Mouse (Mus musculus) small intestine, adult 2 months (tissue): Measurements from ENCODE around the gene Lgals1. TPM values are rescaled to one million over a fixed set of nuclear protein-coding genes. Genes with fewer than 3 reads are reported as not detected.

ENCODE experiments used
- H3K27ac ChIP-seq: fragments of 200-500 bp; 2 replicates; pipeline ENCODE4 v1.5.1; 2012; ENCODE audit warnings: low read depth, low read length, control low read depth, inconsistent platforms; ENCODE audit not compliant: insufficient read depth
- H3K27me3 ChIP-seq: fragments of 200-500 bp; 2 replicates; pipeline ENCODE4 v1.6.1; 2012; ENCODE audit warnings: mild to moderate bottlenecking, moderate library complexity, low read length, inconsistent platforms; ENCODE audit not compliant: control insufficient read depth, insufficient read depth
- H3K36me3 ChIP-seq: fragments of 200-500 bp; 2 replicates; pipeline ENCODE4 v1.6.1; 2012; ENCODE audit warnings: mild to moderate bottlenecking, low read length, control low read depth, inconsistent platforms; ENCODE audit not compliant: control insufficient read depth, insufficient read depth
- H3K4me1 ChIP-seq: fragments of 200-500 bp; 2 replicates; pipeline ENCODE4 v1.6.1; 2012; ENCODE audit warnings: low read length, inconsistent platforms, mixed read lengths; ENCODE audit not compliant: control insufficient read depth, insufficient read depth, insufficient read length
- H3K4me3 ChIP-seq: fragments of 200-500 bp; 2 replicates; pipeline ENCODE4 v1.5.1; 2012; ENCODE audit warnings: low read depth, mild to moderate bottlenecking, control low read depth, inconsistent platforms, low read length, moderate library complexity
- CTCF ChIP-seq: fragments of 200-500 bp; IDR thresholded peaks from 2 replicates; pipeline ENCODE4 v1.5.1; 2012; ENCODE audit warnings: low read depth, mild to moderate bottlenecking, control low read depth, inconsistent platforms, low read length, moderate library complexity, mixed read lengths; ENCODE audit not compliant: insufficient replicate concordance, insufficient read length; ENCODE audit errors: extremely low read depth
- POLR2A ChIP-seq: fragments of 200-500 bp; IDR thresholded peaks from 2 replicates; pipeline ENCODE4 v1.6.1; 2012; ENCODE audit warnings: low read depth, mild to moderate bottlenecking, control low read depth, inconsistent platforms, low read length, moderate library complexity
- WGBS: fragments of 180-500 bp; shearing (Covaris S2); methylation state at CpG from one replicate; pipeline ENCODE4 v1.1.7; 2018; 5-methylcytosine and 5-hydroxymethylcytosine counted together
- polyA plus RNA-seq: library from polyadenylated mRNA; depleted of rRNA; stranded (reverse); fragments of >200 nt; gene quantifications from 2 replicates; pipeline ENCODE4 v1.2.3, GENCODE M21; 2012

Gene Lgals1
- polyA plus RNA-seq, 1 experiment = 51.7 TPM

DNA sequence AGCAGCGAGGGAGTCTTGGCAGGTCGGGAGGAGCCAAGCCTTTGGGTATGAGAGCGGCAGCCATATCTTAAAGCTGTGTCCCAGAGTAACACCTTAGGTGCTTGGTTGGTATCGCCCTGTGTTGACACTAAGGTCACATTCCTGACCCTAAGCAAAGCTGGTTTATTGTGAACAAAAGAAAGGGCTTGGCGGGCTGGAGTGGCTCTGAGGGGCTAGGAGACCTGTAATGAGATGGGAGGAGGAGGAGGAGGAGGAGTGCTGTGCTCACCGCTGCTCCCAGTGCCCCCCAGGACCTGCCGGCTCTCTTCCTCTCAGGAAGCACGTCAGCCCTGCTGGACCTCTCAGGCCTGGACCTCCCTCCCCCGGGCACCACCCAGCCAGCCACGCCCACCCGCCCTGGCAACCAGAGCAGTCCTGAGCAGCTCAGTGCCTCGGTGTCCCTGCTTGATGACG, 37.1 kb upstream of the Lgals1 start:
- H3K27me3 ChIP-seq = no peaks in the 10 kb centered on the region
- peaks cover 2% of the 10 kb centered on the region; the same call in 1 of the 2 replicates for H3K4me1 ChIP-seq
- no peak overlapping the region for H3K4me3 ChIP-seq
- no peak for TF ChIP-seq CTCF
- TF ChIP-seq POLR2A = no peak
- 53% methylated on average over 13 of the region's 13 CpGs for WGBS
- no peak overlapping the region for H3K27ac ChIP-seq
- peaks cover 85% of the 10 kb centered on the region for H3K36me3 ChIP-seq

- Histone ChIP-seq H3K4me3 (no peak overlapping the region), H3K27me3 (no peaks in the 10 kb centered on the region), H3K36me3 (peaks cover 62% of the 10 kb centered on the region), H3K4me1 (peaks cover 27% of the 10 kb centered on the region), H3K27ac (no peak overlapping the region)
- TF ChIP-seq POLR2A = no peak
- TF ChIP-seq CTCF = no peak
- 72% methylated on average over 7 of the region's 7 CpGs for WGBS
Observed at GRCm38 (mm10) chr15:78892440-78892839, 34.1 kb upstream of the Lgals1 start.

DNA sequence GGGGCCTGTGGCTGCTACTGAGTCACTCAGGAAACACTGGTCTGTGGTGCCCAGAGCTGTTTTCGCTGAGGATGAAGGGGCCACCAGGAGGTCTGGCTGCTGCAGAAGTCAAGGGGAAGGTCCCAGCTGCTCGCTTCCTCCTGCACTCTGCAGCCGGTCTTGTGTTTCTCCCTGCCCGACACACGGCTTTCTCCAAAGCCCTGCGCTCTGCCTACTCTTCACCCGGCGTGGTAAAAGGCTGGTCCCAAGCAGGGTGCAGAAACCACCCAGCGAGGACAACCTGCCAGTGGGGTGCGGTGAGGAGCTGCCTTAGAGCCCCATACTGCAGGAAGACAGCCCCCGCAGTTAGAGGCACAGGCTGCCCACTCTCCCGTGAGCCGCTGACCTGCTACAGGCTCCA, 31.8 kb upstream of the Lgals1 start:
- peaks cover 44% of the 10 kb centered on the region for H3K36me3 ChIP-seq
- TF ChIP-seq POLR2A = no peak
- TF ChIP-seq CTCF = no peak
- H3K27me3 ChIP-seq = no peaks in the 10 kb centered on the region
- 75% methylated on average over 13 of the region's 13 CpGs for WGBS
- H3K4me3 ChIP-seq = 0 out of 2 replicates have a peak overlapping the region, but pooled peaks have one; percentile 18
- H3K27ac ChIP-seq = peak overlapping the region; percentile 49; the same call in 1 of the 2 replicates
- peaks cover 34% of the 10 kb centered on the region for H3K4me1 ChIP-seq

- TF ChIP-seq POLR2A (no peak), CTCF (no peak)
- 67% methylated on average over 2 of the region's 2 CpGs for WGBS
- H3K4me3 ChIP-seq = no peak overlapping the region
- H3K4me1 ChIP-seq = peaks cover 36% of the 10 kb centered on the region
- peak overlapping the region; percentile 58; the same call in 1 of the 2 replicates for H3K27ac ChIP-seq
- no peaks in the 10 kb centered on the region for H3K27me3 ChIP-seq
- H3K36me3 ChIP-seq = peaks cover 39% of the 10 kb centered on the region
Observed at GRCm38 (mm10) chr15:78895741-78896140, 30.8 kb upstream of the Lgals1 start.

- Histone ChIP-seq H3K27ac (peak overlapping the region; percentile 58), H3K4me1 (peaks cover 40% of the 10 kb centered on the region), H3K27me3 (no peaks in the 10 kb centered on the region), H3K36me3 (peaks cover 35% of the 10 kb centered on the region), H3K4me3 (no peak overlapping the region)
- no peak for TF ChIP-seq CTCF
- no peak for TF ChIP-seq POLR2A
- 82% methylated on average over 3 of the region's 3 CpGs for WGBS
Observed at GRCm38 (mm10) chr15:78896149-78896548, 30.4 kb upstream of the Lgals1 start.

DNA sequence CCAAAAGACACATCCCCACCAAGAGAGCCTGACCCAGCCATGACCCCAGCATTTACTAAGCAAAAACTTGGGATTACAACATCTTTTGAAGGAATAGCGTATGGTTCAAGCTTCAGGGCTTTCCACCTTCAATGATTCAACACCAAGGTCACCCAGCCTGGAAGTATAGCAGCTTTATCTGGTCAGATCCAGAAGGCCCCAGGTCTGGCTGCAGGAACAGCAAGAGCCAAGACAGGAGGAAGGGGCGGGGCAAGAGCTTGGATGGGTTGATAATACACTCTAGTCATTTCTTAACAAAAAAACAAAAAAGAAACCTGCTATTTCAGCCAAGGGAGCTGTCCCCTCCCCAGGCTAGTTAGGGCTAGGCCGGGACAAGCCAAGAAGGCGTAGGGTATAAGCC, 29.0 kb upstream of the Lgals1 start:
- H3K36me3 ChIP-seq = peaks cover 21% of the 10 kb centered on the region
- no peaks in the 10 kb centered on the region for H3K27me3 ChIP-seq
- peak overlapping the region; percentile 62 for H3K27ac ChIP-seq
- WGBS = 86% methylated on average over 4 of the region's 4 CpGs
- no peak for TF ChIP-seq CTCF
- peaks cover 42% of the 10 kb centered on the region for H3K4me1 ChIP-seq
- no peak overlapping the region for H3K4me3 ChIP-seq

DNA sequence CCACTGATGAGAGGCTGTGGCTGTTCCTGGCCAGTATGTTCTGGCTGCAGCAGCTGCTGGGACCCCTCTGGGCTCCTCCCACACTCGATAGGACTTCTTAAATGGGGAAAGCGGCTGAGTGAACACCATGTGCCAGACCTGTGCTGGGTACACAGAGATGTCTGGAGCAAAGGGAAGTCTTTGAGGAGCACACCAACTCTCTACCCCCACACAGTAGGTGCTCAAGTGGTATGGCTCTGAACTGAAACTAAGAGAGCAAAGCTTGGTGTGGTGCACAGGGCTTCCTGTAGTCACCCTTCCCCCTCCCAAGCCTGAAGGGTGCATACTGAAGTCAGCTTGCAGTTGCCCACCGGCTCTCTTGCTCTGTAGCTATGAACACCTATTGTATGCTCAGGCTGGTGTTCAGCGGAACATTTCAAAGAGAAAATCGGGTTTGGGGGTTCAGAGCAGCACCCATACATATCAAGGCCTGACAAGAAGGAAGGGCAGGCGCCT, 28.0 kb upstream of the Lgals1 start:
- peak overlapping the region; percentile 3; the same call in 1 of the 2 replicates for H3K4me3 ChIP-seq
- H3K36me3 ChIP-seq = peaks cover 11% of the 10 kb centered on the region
- no peaks in the 10 kb centered on the region for H3K27me3 ChIP-seq
- WGBS = 71% methylated on average over 6 of the region's 6 CpGs
- peak overlapping the region; percentile 76; the same call in 1 of the 2 replicates for H3K27ac ChIP-seq
- TF ChIP-seq CTCF (no peak), POLR2A (no peak)
- H3K4me1 ChIP-seq = peaks cover 45% of the 10 kb centered on the region
